Mouse (Mus musculus): ENCODE results near the gene Celf6. TPM values are rescaled to one million over a fixed set of nuclear protein-coding genes. Genes with fewer than 3 reads are reported as not detected.

Celf6 gene
- polyA plus RNA-seq, 2 experiments, result 0.02 TPM; not detected in 1

GRCm38 (mm10) chr9:59552610-59553009, 25.1 kb upstream of the Celf6 start:
- Histone ChIP-seq H3K27ac (no peak overlapping the region), H3K4me3 (ENCODE audit: insufficient read depth in 1 of 2, low read depth in 2 of 2, low read length in 2 of 2) (no peak overlapping the region), H3K27me3 (ENCODE audit: control insufficient read depth, insufficient read depth, low read length) (no peaks in the 10 kb centered on the region), H3K4me2 (ENCODE audit: low read depth) (no peak overlapping the region), H3K36me3 (replicated peaks; ENCODE audit: control insufficient read depth, insufficient read depth, low read depth) (no peaks in the 10 kb centered on the region), H3K9ac (replicated peaks) (no peak overlapping the region), H3K4me1 (replicated peaks; ENCODE audit: control insufficient read depth in 2 of 2, insufficient read depth in 2 of 2, low read length in 1 of 2) (no peaks in the 10 kb centered on the region; a peak in 1 of 4 replicates), H3K9me3 (ENCODE audit: control insufficient read depth, low read length) (no peaks in the 10 kb centered on the region)
- WGBS (ENCODE audit: insufficient replicate concordance), result 63% methylated on average over 5 of the region's 5 CpGs
- no peak for TF ChIP-seq EP300 (IDR thresholded peaks at IDR 0.05; ENCODE audit: low read depth)
- no peak for TF ChIP-seq CTCF (IDR thresholded peaks at IDR 0.05; ENCODE audit: low read depth)
- DNase-seq (ENCODE audit: low read depth in 3 of 3, low spot score in 3 of 3), result no peak
- ATAC-seq (ENCODE audit: insufficient read depth), result no peak

DNA sequence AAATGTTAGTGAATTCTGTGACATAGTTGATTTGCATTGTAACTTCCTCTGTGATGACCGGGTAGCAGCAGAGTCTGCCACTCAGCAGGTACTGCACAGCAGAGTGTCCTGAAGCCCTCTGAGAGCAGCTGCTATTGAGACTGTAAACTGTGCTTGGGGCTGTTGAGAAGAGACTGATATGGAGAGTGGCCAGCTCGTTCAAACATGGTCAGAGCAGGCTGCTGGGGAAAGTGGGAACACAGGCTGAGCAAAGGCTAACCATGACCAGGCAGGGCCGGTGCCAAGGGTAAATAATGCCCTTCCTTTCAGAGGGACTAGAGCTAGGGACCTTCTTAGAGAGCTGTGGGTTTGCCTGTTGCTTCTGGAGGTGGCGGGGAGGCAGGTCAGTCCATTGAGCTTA, 24.0 kb upstream of the Celf6 start:
- Histone ChIP-seq H3K4me1 (replicated peaks; ENCODE audit: control insufficient read depth in 2 of 2, insufficient read depth in 2 of 2, low read length in 1 of 2) (no peaks in the 10 kb centered on the region; a peak in 1 of 4 replicates), H3K27ac (no peak overlapping the region), H3K9ac (replicated peaks) (no peak overlapping the region), H3K27me3 (ENCODE audit: control insufficient read depth, insufficient read depth, low read length) (no peaks in the 10 kb centered on the region), H3K36me3 (replicated peaks; ENCODE audit: control insufficient read depth, insufficient read depth, low read depth) (no peaks in the 10 kb centered on the region; the same call in 1 of the 2 replicates), H3K9me3 (ENCODE audit: control insufficient read depth, low read length) (no peaks in the 10 kb centered on the region), H3K4me3 (ENCODE audit: insufficient read depth in 1 of 2, low read depth in 2 of 2, low read length in 2 of 2) (no peak overlapping the region), H3K4me2 (ENCODE audit: low read depth) (no peak overlapping the region)
- no peak for ATAC-seq (ENCODE audit: insufficient read depth)
- TF ChIP-seq CTCF (IDR thresholded peaks at IDR 0.05; ENCODE audit: low read depth), result no peak
- TF ChIP-seq EP300 (IDR thresholded peaks at IDR 0.05; ENCODE audit: low read depth), result no peak
- 58% methylated on average over 4 of the region's 4 CpGs for WGBS (ENCODE audit: insufficient replicate concordance)
- no peak for DNase-seq (ENCODE audit: low read depth in 3 of 3, low spot score in 3 of 3)

DNA sequence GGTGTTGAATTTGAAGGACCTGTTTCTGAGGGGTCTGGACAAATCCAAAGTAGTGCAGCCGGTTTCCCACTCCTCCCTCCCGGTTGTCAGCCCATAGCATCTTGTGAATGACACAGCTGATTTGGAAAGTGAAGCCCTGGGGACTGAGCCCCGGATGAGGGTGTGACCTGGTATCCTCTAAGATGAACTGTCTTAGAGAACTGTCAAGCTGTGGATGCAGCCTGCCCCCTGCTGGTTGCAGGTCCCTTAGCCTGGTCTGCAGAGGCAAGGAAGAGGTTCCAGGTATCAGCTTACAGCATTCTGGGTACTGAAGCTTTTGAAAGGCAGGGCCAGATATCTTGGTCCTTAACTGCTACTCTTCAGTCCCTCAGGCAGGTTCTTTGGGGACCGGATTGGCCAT, 12.1 kb upstream of the Celf6 start:
- H3K4me3 ChIP-seq (ENCODE audit: insufficient read depth in 1 of 2, low read depth in 2 of 2, low read length in 2 of 2), result no peak overlapping the region
- H3K4me2 ChIP-seq (ENCODE audit: low read depth), result no peak overlapping the region
- no peak overlapping the region for H3K27ac ChIP-seq
- H3K9me3 ChIP-seq (ENCODE audit: control insufficient read depth, low read length), result no peaks in the 10 kb centered on the region
- no peaks in the 10 kb centered on the region for H3K27me3 ChIP-seq (ENCODE audit: control insufficient read depth, insufficient read depth, low read length)
- no peak overlapping the region for H3K9ac ChIP-seq (replicated peaks)
- WGBS (ENCODE audit: insufficient replicate concordance), result 14% methylated on average over 4 of the region's 4 CpGs
- no peaks in the 10 kb centered on the region for H3K36me3 ChIP-seq (replicated peaks; ENCODE audit: control insufficient read depth, insufficient read depth, low read depth)
- no peaks in the 10 kb centered on the region for H3K4me1 ChIP-seq (replicated peaks; ENCODE audit: control insufficient read depth in 2 of 2, insufficient read depth in 2 of 2, low read length in 1 of 2)
- DNase-seq (ENCODE audit: low read depth in 3 of 3, low spot score in 3 of 3), result peak; percentile 36 to 62 (median 57)
- no peak for TF ChIP-seq EP300 (IDR thresholded peaks at IDR 0.05; ENCODE audit: low read depth)
- peak; percentile 92 for TF ChIP-seq CTCF (IDR thresholded peaks at IDR 0.05; ENCODE audit: low read depth)
- ATAC-seq (ENCODE audit: insufficient read depth), result peak; percentile 51; the same call in 1 of the 2 replicates

DNA sequence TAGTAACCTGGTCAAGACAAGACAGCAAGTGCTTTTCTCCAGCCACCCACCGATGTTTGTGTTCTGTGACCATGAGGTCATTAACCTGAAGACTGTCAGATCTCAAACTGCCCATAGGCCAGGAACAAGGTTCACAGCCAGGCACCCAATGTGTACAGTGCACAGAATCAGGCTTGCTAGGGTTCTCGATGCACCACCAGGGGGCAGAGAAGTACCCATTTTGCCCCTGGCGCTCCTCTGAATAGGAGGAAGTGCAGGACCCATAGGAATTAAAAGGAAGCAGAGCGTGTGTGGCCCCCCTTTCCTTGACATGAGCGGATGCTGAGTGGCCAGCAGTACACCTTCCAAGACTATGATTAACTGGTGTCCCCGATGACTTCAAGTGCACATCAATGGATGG, 10.6 kb upstream of the Celf6 start:
- Histone ChIP-seq H3K9ac (replicated peaks) (no peak overlapping the region), H3K9me3 (ENCODE audit: control insufficient read depth, low read length) (no peaks in the 10 kb centered on the region), H3K4me2 (ENCODE audit: low read depth) (no peak overlapping the region), H3K36me3 (replicated peaks; ENCODE audit: control insufficient read depth, insufficient read depth, low read depth) (no peaks in the 10 kb centered on the region), H3K4me3 (ENCODE audit: insufficient read depth in 1 of 2, low read depth in 2 of 2, low read length in 2 of 2) (no peak overlapping the region), H3K4me1 (replicated peaks; ENCODE audit: control insufficient read depth in 2 of 2, insufficient read depth in 2 of 2, low read length in 1 of 2) (no peaks in the 10 kb centered on the region), H3K27ac (no peak overlapping the region), H3K27me3 (ENCODE audit: control insufficient read depth, insufficient read depth, low read length) (no peaks in the 10 kb centered on the region)
- WGBS (ENCODE audit: insufficient replicate concordance), result 16% methylated on average over 6 of the region's 6 CpGs
- DNase-seq (ENCODE audit: low read depth in 3 of 3, low spot score in 3 of 3) (peak; percentile 38 to 40 (median 38)), ATAC-seq (ENCODE audit: insufficient read depth) (no peak)
- TF ChIP-seq EP300 (IDR thresholded peaks at IDR 0.05; ENCODE audit: low read depth) (no peak), CTCF (IDR thresholded peaks at IDR 0.05; ENCODE audit: low read depth) (peak; percentile 80)

DNA sequence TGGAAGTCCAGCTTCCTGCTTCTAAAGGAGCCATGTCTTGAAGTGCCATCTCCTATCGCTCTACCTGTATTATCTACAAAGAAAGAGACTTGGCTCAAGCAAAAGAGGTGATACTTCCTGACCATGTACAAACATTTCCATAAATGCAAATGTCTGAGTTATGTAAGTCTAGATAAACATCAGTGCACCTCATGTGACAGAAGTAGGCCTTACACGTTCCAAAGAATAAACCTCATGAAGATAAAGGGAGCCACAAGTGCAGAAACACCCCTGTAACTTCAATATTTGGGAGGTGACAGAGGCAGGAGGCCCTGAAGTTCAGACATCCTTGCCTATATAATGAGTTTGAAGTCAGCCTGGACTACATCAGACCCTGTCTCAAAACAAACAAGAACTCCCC, 5.9 kb upstream of the Celf6 start:
- Histone ChIP-seq H3K4me1 (replicated peaks; ENCODE audit: control insufficient read depth in 2 of 2, insufficient read depth in 2 of 2, low read length in 1 of 2) (0 out of 4 replicates have a peak, but pooled peaks cover 0 to 1% of the 10 kb centered on the region in 2 experiments), H3K27ac (no peak overlapping the region), H3K9ac (replicated peaks) (no peak overlapping the region), H3K4me3 (ENCODE audit: insufficient read depth in 1 of 2, low read depth in 2 of 2, low read length in 2 of 2) (no peak overlapping the region), H3K9me3 (ENCODE audit: control insufficient read depth, low read length) (no peaks in the 10 kb centered on the region), H3K4me2 (ENCODE audit: low read depth) (no peak overlapping the region), H3K36me3 (replicated peaks; ENCODE audit: control insufficient read depth, insufficient read depth, low read depth) (no peaks in the 10 kb centered on the region), H3K27me3 (ENCODE audit: control insufficient read depth, insufficient read depth, low read length) (peaks cover 7% of the 10 kb centered on the region)
- 49% methylated on average over 2 of the region's 2 CpGs for WGBS (ENCODE audit: insufficient replicate concordance)
- TF ChIP-seq EP300 (IDR thresholded peaks at IDR 0.05; ENCODE audit: low read depth) (no peak), CTCF (IDR thresholded peaks at IDR 0.05; ENCODE audit: low read depth) (no peak)
- no peak for ATAC-seq (ENCODE audit: insufficient read depth)
- no peak for DNase-seq (ENCODE audit: low read depth in 3 of 3, low spot score in 3 of 3)

All from liver, embryonic 14.5 days (tissue).